Mouse (Mus musculus): ENCODE results near the gene Cdhr2.

- no peak for TF ChIP-seq GATA1 (IDR thresholded peaks at IDR 0.05; ENCODE audit: borderline replicate concordance, low read length)
- no peak for TF ChIP-seq FLI1 (IDR thresholded peaks at IDR 0.05; ENCODE audit: low read length)
Observed at GRCm38 (mm10) chr13:54767012-54767411, 65.8 kb downstream of the Cdhr2 start.
